Mouse (Mus musculus) mesoderm, embryonic 11.5 days (tissue): ENCODE measurements around the gene Ifitm7.

Experiments
- DNase-seq: peaks from one replicate; pipeline ENCODE4 v3.0.0-alpha.2; 2012; ENCODE audit warnings: low read depth, low spot score

Gene Ifitm7

GRCm38 (mm10) chr16:13986574-13987478, at the start of gene Ifitm7, which contains the start of gene 2900011O08Rik:
Gene Ifitm7 (minus strand): TSS chr16:13986888.
Gene 2900011O08Rik (plus strand): TSS chr16:13986604.
- peak; percentile 47 for DNase-seq

GRCm38 (mm10) chr16:14033076-14033475, 46.4 kb upstream of the Ifitm7 start:
- DNase-seq, result no peak

- DNase-seq, result no peak
Measured at GRCm38 (mm10) chr16:14030650-14031049, 44.0 kb upstream of the Ifitm7 start.

GRCm38 (mm10) chr16:14029851-14030250, 43.2 kb upstream of the Ifitm7 start:
- DNase-seq, result no peak

- no peak for DNase-seq
Measured at GRCm38 (mm10) chr16:14029072-14029471, 42.4 kb upstream of the Ifitm7 start.

GRCm38 (mm10) chr16:14025091-14025990, 38.7 kb upstream of the Ifitm7 start:
- DNase-seq, result no peak

GRCm38 (mm10) chr16:14021166-14021822, 34.6 kb upstream of the Ifitm7 start:
- DNase-seq, result no peak

GRCm38 (mm10) chr16:14017306-14017705, 30.6 kb upstream of the Ifitm7 start:
- no peak for DNase-seq

- no peak for DNase-seq
Measured at GRCm38 (mm10) chr16:14009966-14010365, 23.3 kb upstream of the Ifitm7 start.

- no peak for DNase-seq
Measured at GRCm38 (mm10) chr16:14008708-14009107, 22.0 kb upstream of the Ifitm7 start.

GRCm38 (mm10) chr16:14008081-14008480, 21.4 kb upstream of the Ifitm7 start:
- DNase-seq, result no peak

GRCm38 (mm10) chr16:14005266-14005665, 18.6 kb upstream of the Ifitm7 start:
- DNase-seq, result no peak

GRCm38 (mm10) chr16:14004726-14005125, 18.0 kb upstream of the Ifitm7 start:
- no peak for DNase-seq

GRCm38 (mm10) chr16:14004170-14004569, 17.5 kb upstream of the Ifitm7 start:
- DNase-seq, result peak; percentile 38

- no peak for DNase-seq
Measured at GRCm38 (mm10) chr16:14003386-14004130, 16.9 kb upstream of the Ifitm7 start.

GRCm38 (mm10) chr16:13994502-13994901, 7.8 kb upstream of the Ifitm7 start:
- DNase-seq, result no peak

GRCm38 (mm10) chr16:13994076-13994475, 7.4 kb upstream of the Ifitm7 start:
- DNase-seq, result no peak

- DNase-seq, result no peak
Measured at GRCm38 (mm10) chr16:13992518-13993248, 6.0 kb upstream of the Ifitm7 start.

GRCm38 (mm10) chr16:13986197-13986573, 503 bp downstream of the Ifitm7 start:
- DNase-seq, result no peak

GRCm38 (mm10) chr16:13983161-13983560, 3.5 kb downstream of the Ifitm7 start:
- DNase-seq, result no peak
